Mouse (Mus musculus) erythroblast, embryonic 14.5 days (primary cell): ENCODE measurements around the gene Slc34a1. TPM values are rescaled to one million over a fixed set of nuclear protein-coding genes. Genes with fewer than 3 reads are reported as not detected.

ENCODE experiments used
- H3K27me3 ChIP-seq: 2 replicates; pipeline ENCODE4 v1.6.1; 2012; ENCODE audit warnings: inconsistent platforms; ENCODE audit not compliant: control insufficient read depth
- H3K36me3 ChIP-seq: 2 replicates; pipeline ENCODE4 v1.6.1; 2012; ENCODE audit warnings: mild to moderate bottlenecking, inconsistent platforms; ENCODE audit not compliant: control insufficient read depth
- H3K4me1 ChIP-seq: 2 replicates; pipeline ENCODE4 v1.6.1; 2012; ENCODE audit warnings: inconsistent platforms; ENCODE audit not compliant: control insufficient read depth
- H3K4me3 ChIP-seq: replicated peaks from 2 replicates; pipeline ENCODE3; 2012; ENCODE audit warnings: moderate library complexity, mild to moderate bottlenecking, inconsistent platforms
- H3K9me3 ChIP-seq: 2 replicates; pipeline ENCODE4 v1.6.1; 2012; ENCODE audit warnings: low read length, inconsistent platforms, mixed read lengths; ENCODE audit not compliant: control insufficient read depth
- GATA1 ChIP-seq: IDR thresholded peaks from 2 replicates; pipeline ENCODE4 v1.6.1; 2012; ENCODE audit warnings: low read length, inconsistent platforms, mixed read lengths
- TAL1 ChIP-seq: IDR thresholded peaks from 3 replicates; pipeline ENCODE4 v1.6.1; 2012; ENCODE audit warnings: low read length, inconsistent platforms, mixed read lengths
- polyA plus RNA-seq: library from polyadenylated mRNA; stranded (reverse); fragments of >175 nt; gene quantifications from 2 replicates; pipeline ENCODE4 v1.2.3, GENCODE M21; 2012

Slc34a1 gene
- polyA plus RNA-seq, 1 experiment, result not detected

- Histone ChIP-seq H3K36me3 (no peaks in the 10 kb centered on the region), H3K27me3 (peaks cover 55% of the 10 kb centered on the region), H3K4me3 (no peak overlapping the region), H3K4me1 (peaks cover 14% of the 10 kb centered on the region), H3K9me3 (no peaks in the 10 kb centered on the region; the same call in 1 of the 2 replicates)
- TF ChIP-seq TAL1 (no peak), GATA1 (no peak)
These were observed 15.3 kb downstream of the Slc34a1 start for GRCm38 (mm10) chr13:55413333-55413732.

GRCm38 (mm10) chr13:55414743-55415380 lies 16.9 kb downstream of the Slc34a1 start, which contains the start of gene Pfn3:
TSS of gene Pfn3 (minus strand) at chr13:55415232.
- Histone ChIP-seq H3K27me3 (peaks cover 62% of the 10 kb centered on the region), H3K9me3 (no peaks in the 10 kb centered on the region; the same call in 1 of the 2 replicates), H3K4me3 (no peak within 1 kb of the TSS)

GRCm38 (mm10) chr13:55418004-55418403 lies 20.0 kb downstream of the Slc34a1 start:
- Histone ChIP-seq H3K4me1 (peaks cover 13% of the 10 kb centered on the region), H3K27me3 (peaks cover 79% of the 10 kb centered on the region), H3K9me3 (no peaks in the 10 kb centered on the region; the same call in 1 of the 2 replicates), H3K4me3 (no peak overlapping the region), H3K36me3 (peaks cover 3% of the 10 kb centered on the region; the same call in 1 of the 2 replicates)
- TF ChIP-seq GATA1, result no peak
- no peak for TF ChIP-seq TAL1

More at GRCm38 (mm10) chr13:55414743-55415380, 16.9 kb downstream of the Slc34a1 start, which contains the start of gene Pfn3:
- H3K4me1 ChIP-seq, result peaks cover 14% of the 10 kb centered on the region
- H3K36me3 ChIP-seq, result no peaks in the 10 kb centered on the region
- no peak for TF ChIP-seq GATA1
- TF ChIP-seq TAL1, result no peak

GRCm38 (mm10) chr13:55419142-55419541 lies 21.2 kb downstream of the Slc34a1 start:
- Histone ChIP-seq H3K4me1 (peaks cover 9% of the 10 kb centered on the region), H3K27me3 (peaks cover 72% of the 10 kb centered on the region), H3K36me3 (peaks cover 3% of the 10 kb centered on the region; the same call in 1 of the 2 replicates), H3K4me3 (no peak overlapping the region), H3K9me3 (no peaks in the 10 kb centered on the region; the same call in 1 of the 2 replicates)
- TF ChIP-seq GATA1 (no peak), TAL1 (no peak)

GRCm38 (mm10) chr13:55420018-55420932 lies 22.3 kb downstream of the Slc34a1 start:
- H3K36me3 ChIP-seq, result peaks cover 3% of the 10 kb centered on the region; the same call in 1 of the 2 replicates
- H3K4me3 ChIP-seq, result no peak overlapping the region
- TF ChIP-seq TAL1 (no peak), GATA1 (no peak)
- H3K27me3 ChIP-seq, result peaks cover 61% of the 10 kb centered on the region
- H3K9me3 ChIP-seq, result no peaks in the 10 kb centered on the region
- peaks cover 4% of the 10 kb centered on the region for H3K4me1 ChIP-seq

- Histone ChIP-seq H3K27me3 (peaks cover 60% of the 10 kb centered on the region), H3K9me3 (no peaks in the 10 kb centered on the region)
These were observed 23.2 kb downstream of the Slc34a1 start for GRCm38 (mm10) chr13:55420933-55421800.

GRCm38 (mm10) chr13:55426613-55427012 lies 28.6 kb downstream of the Slc34a1 start, which contains the start of gene F12:
TSS of gene F12 (minus strand) at chr13:55426793.
- peaks cover 16% of the 10 kb centered on the region for H3K27me3 ChIP-seq
- TF ChIP-seq TAL1 (no peak), GATA1 (no peak)
- no peaks in the 10 kb centered on the region for H3K4me1 ChIP-seq
- H3K9me3 ChIP-seq, result no peaks in the 10 kb centered on the region
- H3K36me3 ChIP-seq, result no peaks in the 10 kb centered on the region; the same call in 1 of the 2 replicates
- H3K4me3 ChIP-seq, result peak within 1 kb of the TSS; percentile 26

More at GRCm38 (mm10) chr13:55420933-55421800, 23.2 kb downstream of the Slc34a1 start:
- Histone ChIP-seq H3K4me3 (no peak overlapping the region), H3K4me1 (peaks cover 4% of the 10 kb centered on the region), H3K36me3 (peaks cover 3% of the 10 kb centered on the region; the same call in 1 of the 2 replicates)
- TF ChIP-seq TAL1 (no peak), GATA1 (no peak)

- peaks cover 2% of the 10 kb centered on the region; the same call in 1 of the 2 replicates for H3K27me3 ChIP-seq
- H3K9me3 ChIP-seq, result peaks cover 5% of the 10 kb centered on the region; the same call in 1 of the 2 replicates
- peaks cover 3% of the 10 kb centered on the region for H3K4me1 ChIP-seq
- TF ChIP-seq GATA1 (no peak), TAL1 (no peak)
- H3K4me3 ChIP-seq, result no peak overlapping the region
- no peaks in the 10 kb centered on the region for H3K36me3 ChIP-seq
These were observed 31.4 kb downstream of the Slc34a1 start for GRCm38 (mm10) chr13:55429226-55429888.
